Mouse (Mus musculus) MN1 (cell line): ENCODE results near the gene Cacna2d1.

ENCODE experiments used
- DNase-seq: peaks from one replicate; pipeline ENCODE4 v3.0.0-alpha.2; 2016; ENCODE audit warnings: low spot score

Cacna2d1 gene

GRCm38 (mm10) chr5:16417996-16418395 is 483.5 kb downstream of the Cacna2d1 start:
- no peak for DNase-seq

GRCm38 (mm10) chr5:16418504-16418903 is 484.0 kb downstream of the Cacna2d1 start:
- DNase-seq, result no peak
